Mouse (Mus musculus) kidney, adult 2 months (tissue): ENCODE data around the gene Krt71. TPM values are rescaled to one million over a fixed set of nuclear protein-coding genes. Genes with fewer than 3 reads are reported as not detected.

Experiments
- DNase-seq: peaks from one replicate; pipeline ENCODE4 v3.0.0; 2021
- H3K27ac ChIP-seq: fragments of 200-500 bp; 2 replicates; pipeline ENCODE4 v1.5.1; 2012; ENCODE audit warnings: low read depth, low read length, control low read depth, inconsistent platforms; ENCODE audit not compliant: insufficient read depth
- H3K27me3 ChIP-seq: fragments of 200-500 bp; replicated peaks from 2 replicates; pipeline ENCODE4 v1.6.1; 2012; ENCODE audit warnings: mild to moderate bottlenecking, moderate library complexity, low read length, inconsistent platforms; ENCODE audit not compliant: control insufficient read depth, insufficient read depth
- H3K36me3 ChIP-seq: fragments of 200-500 bp; 2 replicates; pipeline ENCODE4 v1.6.1; 2012; ENCODE audit warnings: mild to moderate bottlenecking, moderate library complexity, low read length, inconsistent platforms; ENCODE audit not compliant: control insufficient read depth, insufficient read depth
- H3K4me1 ChIP-seq: fragments of 200-500 bp; 2 replicates; pipeline ENCODE4 v1.6.1; 2011; ENCODE audit warnings: low read length; ENCODE audit not compliant: control insufficient read depth, insufficient read depth
- H3K4me3 ChIP-seq: fragments of 200-500 bp; 2 replicates; pipeline ENCODE4 v1.5.1; 2011; ENCODE audit warnings: mild to moderate bottlenecking, low read depth, low read length, control low read depth; ENCODE audit not compliant: insufficient read depth
- CTCF ChIP-seq: fragments of 200-500 bp; conservative IDR thresholded peaks from 2 replicates; pipeline ENCODE4 v1.5.1; 2011; ENCODE audit warnings: low read depth, mild to moderate bottlenecking, control low read depth, low read length, moderate library complexity, mixed read lengths; ENCODE audit not compliant: insufficient read depth, insufficient read length
- POLR2A ChIP-seq: fragments of 200-500 bp; IDR thresholded peaks from one replicate; pipeline ENCODE4 v1.6.1; 2011; ENCODE audit warnings: low read depth, low read length, control low read depth
- WGBS: fragments of 180-500 bp; shearing (Covaris S2); methylation state at CpG from one replicate; pipeline ENCODE4 v1.1.7; 2018; 5-methylcytosine and 5-hydroxymethylcytosine counted together
- polyA plus RNA-seq: library from polyadenylated mRNA; depleted of rRNA; stranded (reverse); fragments of >200 nt; gene quantifications from 2 replicates; pipeline ENCODE4 v1.2.3, GENCODE M21; 2012; rRNA removed

Gene Krt71
- polyA plus RNA-seq, 1 experiment, result not detected

- TF ChIP-seq POLR2A (no peak), CTCF (no peak)
- H3K27ac ChIP-seq, result no peak overlapping the region
- no peak for DNase-seq
- no peaks in the 10 kb centered on the region for H3K4me1 ChIP-seq
- H3K36me3 ChIP-seq, result no peaks in the 10 kb centered on the region
- H3K4me3 ChIP-seq, result no peak overlapping the region
- no peaks in the 10 kb centered on the region; the same call in 1 of the 2 replicates for H3K27me3 ChIP-seq
- WGBS, result 74% methylated on average over 2 of the region's 2 CpGs
Observed at GRCm38 (mm10) chr15:101688161-101688560, 54.7 kb downstream of the Krt71 start.

Other genes with a start within 250 kb of the Krt71 start
- gene Gm49425, start 225.8 kb downstream of the Krt71 start, polyA plus RNA-seq, result not detected in 2 replicates
- gene Krt84, start 210.3 kb downstream of the Krt71 start, polyA plus RNA-seq, result not detected in 2 replicates
- gene Krt82, start 192.4 kb downstream of the Krt71 start, polyA plus RNA-seq, result not detected in 2 replicates
- gene Krt90, start 180.2 kb downstream of the Krt71 start, polyA plus RNA-seq, result not detected in 2 replicates
- not detected in 2 replicates for gene Krt75, start 169.2 kb downstream of the Krt71 start, polyA plus RNA-seq
- not detected in 2 replicates for gene Gm5414, start 114.9 kb downstream of the Krt71 start, polyA plus RNA-seq
- gene Gm5478, start 95.7 kb downstream of the Krt71 start, polyA plus RNA-seq, result not detected in 2 replicates
- not detected in 2 replicates for gene Krt6b, start 62.8 kb downstream of the Krt71 start, polyA plus RNA-seq
- not detected in 2 replicates for gene Krt6a, start 48.8 kb downstream of the Krt71 start, polyA plus RNA-seq
- gene Krt5, start 30.2 kb downstream of the Krt71 start, polyA plus RNA-seq, result 2.6 and 4.6 TPM in 2 replicates
- gene Krt72, start 43.4 kb upstream of the Krt71 start, polyA plus RNA-seq, result not detected in 2 replicates
- not detected in 2 replicates for gene Krt73, start 59.2 kb upstream of the Krt71 start, polyA plus RNA-seq
- gene Krt2, start 75.1 kb upstream of the Krt71 start, polyA plus RNA-seq, result not detected in 2 replicates
- 0.05 and 0.11 TPM in 2 replicates for gene Krt1, start 107.7 kb upstream of the Krt71 start, polyA plus RNA-seq
- not detected in 2 replicates for gene Krt77, start 126.6 kb upstream of the Krt71 start, polyA plus RNA-seq
- gene Krt76, start 149.8 kb upstream of the Krt71 start, polyA plus RNA-seq, result not detected in 2 replicates
- 0.18 TPM in 1 of 2 replicates, not detected in the other for gene Krt4, start 181.6 kb upstream of the Krt71 start, polyA plus RNA-seq
- 0.33 and 0.37 TPM in 2 replicates for gene Krt79, start 197.2 kb upstream of the Krt71 start, polyA plus RNA-seq
- 0.02 TPM in 1 of 2 replicates, not detected in the other for gene Krt78, start 211.2 kb upstream of the Krt71 start, polyA plus RNA-seq